Mouse (Mus musculus) kidney, postnatal 25 days (tissue): ENCODE data around the gene Vipas39.
A peak's percentile ranks its signal among the peaks of the same experiment; 100 is the strongest.
"Not testable (repeated sequence)": the region's sequence is repeated elsewhere in the genome, so short reads cannot be mapped to it uniquely, and the experiment has no call there.

ENCODE experiments used
- DNase-seq, 2 experiments: peaks; one replicate each; pipeline ENCODE4 v3.0.0; 2021; ENCODE audit warnings: mixed read lengths in 2 of 2

The Vipas39 gene

GRCm38 (mm10) chr12:87266827-87267603, 959 bp upstream of the Vipas39 start:
- peak in 1 of 2 experiments; percentile 10 for DNase-seq

- DNase-seq, result no peak
Measured at GRCm38 (mm10) chr12:87265444-87265843, 612 bp downstream of the Vipas39 start.

DNA sequence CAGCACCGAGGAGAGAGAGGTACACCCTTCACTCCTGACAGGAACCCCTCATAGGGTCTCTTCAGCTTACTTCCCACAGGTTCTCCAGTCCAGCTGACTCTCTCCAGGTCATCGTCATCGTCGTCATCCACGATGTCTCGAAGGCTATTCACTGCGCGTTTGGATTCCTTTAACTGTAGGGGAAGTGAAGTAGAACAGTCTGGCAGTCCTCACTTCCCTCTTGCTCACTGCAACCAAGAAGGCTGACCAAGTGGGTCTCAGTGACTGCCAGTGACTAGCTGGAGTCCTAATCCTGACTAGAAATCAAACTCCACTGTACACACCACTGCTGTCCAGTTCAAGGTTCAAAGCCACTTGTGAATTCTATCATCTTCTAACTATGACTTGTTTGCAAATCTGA, 5.5 kb downstream of the Vipas39 start:
- DNase-seq, result no peak

DNA sequence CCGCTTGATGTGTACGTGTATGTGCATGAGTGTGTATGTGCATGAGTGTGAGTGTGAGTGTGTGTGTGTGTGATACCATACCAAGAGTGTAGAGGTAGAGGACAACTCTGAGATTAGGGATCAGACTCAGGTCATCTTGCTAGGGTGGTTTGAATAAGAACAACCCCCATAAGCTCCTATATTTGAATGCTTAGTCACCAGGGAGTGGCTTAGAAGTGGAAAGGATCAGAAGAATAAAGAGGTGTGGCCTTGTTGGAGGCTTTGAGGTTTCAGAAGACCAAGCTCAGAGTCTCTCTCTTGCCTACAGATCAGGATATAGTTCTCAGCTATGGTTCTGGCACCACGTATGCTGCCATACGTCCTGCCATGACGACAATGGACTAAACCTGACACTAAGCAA, 9.4 kb downstream of the Vipas39 start:
- no peak for DNase-seq

- no peak for DNase-seq
Measured at GRCm38 (mm10) chr12:87253878-87254277, 12.2 kb downstream of the Vipas39 start.

DNA sequence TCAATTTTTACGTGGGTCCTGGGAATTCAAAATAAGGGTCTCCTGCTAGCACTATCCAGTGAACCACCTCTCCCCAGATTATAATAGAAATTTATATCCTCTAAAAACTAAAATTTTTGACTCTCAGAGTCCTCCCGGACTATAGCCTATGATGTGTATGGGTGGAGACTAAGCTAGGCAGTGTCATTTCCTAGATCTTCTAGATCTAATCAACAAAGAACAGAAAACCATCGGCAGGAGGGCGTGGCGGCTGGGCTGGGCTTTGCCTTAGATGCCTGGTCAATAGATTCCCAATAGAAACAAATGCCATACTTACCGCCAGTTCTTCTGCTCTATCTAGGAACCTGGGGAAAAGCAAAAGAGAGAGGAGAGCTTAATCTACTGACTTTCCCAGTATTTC, 15.9 kb downstream of the Vipas39 start:
- no peak for DNase-seq

DNA sequence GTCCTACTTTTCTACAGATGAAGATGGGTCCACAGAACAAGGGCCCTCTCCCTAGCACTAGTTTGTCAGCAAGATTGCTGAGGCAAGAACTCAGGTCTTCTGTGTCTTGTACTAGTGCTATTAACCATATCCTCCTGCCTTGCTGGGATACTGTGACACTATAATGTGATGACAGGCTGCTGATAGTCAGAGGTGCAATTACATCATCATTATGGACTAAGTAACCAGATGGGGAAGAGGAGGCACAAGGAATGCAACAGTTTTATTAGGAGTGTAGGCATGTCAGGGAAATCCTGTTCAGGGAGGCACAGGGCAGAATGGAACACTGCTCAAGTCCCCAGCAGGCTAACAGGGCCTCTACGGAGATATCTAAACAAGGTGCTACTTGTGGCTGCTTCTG, 27.4 kb downstream of the Vipas39 start, which contains the start of gene Noxred1:
TSS of gene Noxred1 (minus strand) at position 101 of the 400 bp plus-strand sequence.
- no peak for DNase-seq

DNA sequence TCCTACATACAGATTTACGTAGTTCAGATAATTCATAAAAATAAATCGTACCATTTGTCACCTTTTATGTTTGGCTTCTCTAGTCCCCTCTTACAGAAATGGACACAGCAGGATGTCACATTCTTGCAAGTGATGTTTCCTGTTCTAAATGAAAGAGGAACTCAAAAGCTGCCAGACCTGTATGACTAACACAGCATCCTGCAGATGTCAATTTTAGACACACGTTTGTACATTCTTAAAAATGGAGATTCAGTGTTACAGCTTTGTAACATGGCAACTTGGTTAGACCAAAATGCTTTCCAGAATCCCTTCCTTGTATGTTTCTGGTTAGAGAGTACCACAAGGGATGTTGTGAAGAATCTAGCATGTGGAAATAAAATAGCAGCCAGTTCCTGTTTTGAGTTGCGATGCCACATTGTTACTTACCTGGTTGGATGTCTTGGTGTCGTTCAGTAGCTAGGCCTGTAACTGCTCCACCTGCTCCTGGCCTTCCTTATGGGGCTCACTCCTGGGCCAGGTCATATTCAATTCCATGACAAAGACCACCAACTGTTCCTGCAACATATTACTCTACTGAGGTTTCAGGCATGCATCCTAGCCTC, 29.1 kb downstream of the Vipas39 start:
- no peak for DNase-seq

GRCm38 (mm10) chr12:87230379-87230895, 35.6 kb downstream of the Vipas39 start:
- no peak for DNase-seq

DNA sequence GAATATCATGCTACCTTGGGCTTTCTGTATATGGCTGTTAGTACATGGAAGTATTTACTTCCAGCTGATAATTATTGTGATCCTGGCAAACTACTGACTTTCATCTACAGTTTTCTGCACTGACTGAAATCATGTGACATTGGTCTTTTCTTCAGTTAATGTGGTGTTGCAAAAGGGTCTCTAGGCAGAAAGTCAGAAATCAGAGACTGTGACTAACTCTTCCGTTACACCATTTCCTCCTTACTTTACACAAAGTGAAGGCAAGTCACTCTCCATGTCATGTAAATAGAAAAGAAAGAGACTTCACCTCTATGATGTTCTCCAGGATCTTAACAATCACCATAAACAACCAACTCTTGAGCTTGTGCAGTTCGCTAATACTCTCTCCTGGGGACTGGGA, 36.4 kb downstream of the Vipas39 start:
- DNase-seq, result no peak

DNA sequence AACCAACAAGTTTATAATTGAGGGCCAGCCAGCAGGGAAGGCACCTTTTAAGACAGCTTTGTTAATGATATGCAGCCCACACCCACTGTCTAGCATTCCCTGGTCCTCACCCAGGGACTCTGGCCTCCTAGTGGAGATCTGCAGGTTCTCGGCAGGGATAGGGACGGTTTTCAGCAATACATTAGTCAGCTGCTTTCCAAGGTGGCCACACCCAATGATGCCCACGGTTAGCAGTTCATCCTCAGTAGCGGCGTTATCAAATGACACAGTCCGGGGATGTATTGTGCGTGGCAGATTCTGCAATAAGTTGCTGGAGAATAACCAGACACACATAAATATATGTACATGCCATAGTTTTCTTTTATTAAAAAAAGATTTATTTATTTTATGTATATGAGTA, 39.3 kb downstream of the Vipas39 start:
- DNase-seq, result no peak

DNA sequence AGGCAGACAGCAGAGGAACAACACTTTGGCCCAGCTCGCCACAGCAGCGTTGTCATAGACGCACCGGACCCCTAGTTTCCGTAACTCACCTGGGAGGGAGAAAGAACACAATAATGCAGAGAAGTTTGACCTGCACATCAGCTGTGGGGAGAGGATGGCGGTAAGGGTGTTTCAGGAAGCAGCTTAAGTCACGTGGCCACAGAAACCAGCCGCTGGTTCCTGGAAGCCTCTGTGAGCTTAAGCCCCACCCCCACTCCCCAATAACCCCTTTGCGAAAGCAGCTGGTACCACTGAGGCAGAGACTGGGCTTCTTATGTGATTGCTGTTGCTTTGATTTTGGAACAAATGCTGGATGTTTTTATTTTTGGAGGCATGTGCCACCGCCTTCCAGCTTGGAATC, 41.1 kb downstream of the Vipas39 start:
- DNase-seq, result no peak

DNA sequence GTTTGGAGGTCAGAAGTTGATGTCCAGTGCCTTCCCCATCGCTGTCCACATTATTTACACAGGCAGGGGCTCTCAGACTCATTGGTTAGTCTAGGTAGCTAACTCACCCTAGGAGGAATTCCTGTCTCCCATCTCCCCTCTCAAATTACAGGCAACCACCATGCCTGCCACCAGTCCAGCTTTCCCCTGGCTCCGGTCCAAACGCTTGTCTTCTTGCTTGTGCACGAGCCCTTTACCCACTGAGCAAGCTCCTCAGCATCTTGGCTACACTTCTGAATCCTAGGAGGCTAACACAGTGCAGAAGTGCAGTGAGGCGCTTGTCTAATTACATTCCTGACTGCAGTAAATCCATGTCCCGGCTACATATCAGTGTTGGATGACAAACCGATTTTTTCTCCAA, 46.7 kb downstream of the Vipas39 start:
- peak in 1 of 2 experiments; percentile 20 for DNase-seq

- no peak for DNase-seq
Measured at GRCm38 (mm10) chr12:87217596-87217995, 48.5 kb downstream of the Vipas39 start.

DNA sequence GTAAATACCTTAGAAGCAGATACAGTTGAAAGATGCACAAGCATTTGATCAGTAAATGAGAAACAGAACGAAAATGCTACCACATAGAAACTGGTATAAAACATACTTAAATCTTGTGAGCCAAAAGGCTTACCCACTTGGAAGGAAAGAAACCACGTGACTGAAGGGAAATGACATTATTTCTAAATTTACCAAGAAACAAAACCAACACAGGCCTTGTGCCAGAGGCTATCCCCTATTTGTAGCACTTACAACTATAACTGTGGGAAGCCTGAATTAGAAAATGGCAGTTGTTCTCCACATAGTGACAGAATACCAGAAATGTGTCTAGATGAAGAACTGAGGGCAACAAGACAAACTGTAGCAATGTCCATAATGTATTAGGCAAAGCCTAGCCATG, 50.0 kb downstream of the Vipas39 start:
- no peak for DNase-seq

DNA sequence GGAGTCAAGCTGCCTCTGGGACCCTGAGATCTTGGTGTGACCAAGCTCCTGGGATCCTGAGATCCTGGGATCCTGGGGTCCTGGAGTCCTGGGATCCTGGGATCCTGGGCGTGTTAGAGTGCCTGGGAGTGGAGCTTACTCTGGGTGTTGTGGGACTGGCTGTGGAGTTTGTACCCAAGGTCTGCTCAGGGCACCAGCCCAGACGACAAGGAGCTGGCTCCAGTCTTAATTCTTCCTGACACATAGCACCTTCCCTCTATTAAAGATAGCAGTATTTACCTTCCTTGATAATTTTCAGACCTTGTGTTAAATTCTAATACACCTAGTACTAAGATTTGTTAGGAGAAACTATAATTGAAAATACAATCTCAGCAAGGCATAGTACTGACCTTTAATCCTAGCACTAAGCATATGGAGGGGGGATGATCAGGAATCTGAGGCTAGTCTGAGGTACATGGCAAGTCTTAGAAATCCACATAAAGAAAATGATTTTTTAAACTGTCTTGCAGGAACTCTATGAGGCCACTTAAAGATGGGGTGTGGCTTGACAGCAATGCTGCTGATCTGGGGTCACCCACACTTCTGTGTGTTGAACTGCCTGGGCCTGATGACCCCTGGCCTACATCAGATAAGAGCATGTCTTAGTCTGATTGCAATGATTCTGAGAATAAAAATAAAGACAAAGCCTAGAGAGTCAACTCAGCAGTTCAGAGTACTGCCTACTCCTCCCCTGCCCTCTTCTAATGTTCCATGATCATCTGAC, 53.0 kb downstream of the Vipas39 start:
- DNase-seq, result no peak

- DNase-seq, result not testable (repeated sequence)
Measured at GRCm38 (mm10) chr12:87205789-87206188, 60.3 kb downstream of the Vipas39 start.

- DNase-seq, result no peak
Measured at GRCm38 (mm10) chr12:87201694-87202093, 64.4 kb downstream of the Vipas39 start.

DNA sequence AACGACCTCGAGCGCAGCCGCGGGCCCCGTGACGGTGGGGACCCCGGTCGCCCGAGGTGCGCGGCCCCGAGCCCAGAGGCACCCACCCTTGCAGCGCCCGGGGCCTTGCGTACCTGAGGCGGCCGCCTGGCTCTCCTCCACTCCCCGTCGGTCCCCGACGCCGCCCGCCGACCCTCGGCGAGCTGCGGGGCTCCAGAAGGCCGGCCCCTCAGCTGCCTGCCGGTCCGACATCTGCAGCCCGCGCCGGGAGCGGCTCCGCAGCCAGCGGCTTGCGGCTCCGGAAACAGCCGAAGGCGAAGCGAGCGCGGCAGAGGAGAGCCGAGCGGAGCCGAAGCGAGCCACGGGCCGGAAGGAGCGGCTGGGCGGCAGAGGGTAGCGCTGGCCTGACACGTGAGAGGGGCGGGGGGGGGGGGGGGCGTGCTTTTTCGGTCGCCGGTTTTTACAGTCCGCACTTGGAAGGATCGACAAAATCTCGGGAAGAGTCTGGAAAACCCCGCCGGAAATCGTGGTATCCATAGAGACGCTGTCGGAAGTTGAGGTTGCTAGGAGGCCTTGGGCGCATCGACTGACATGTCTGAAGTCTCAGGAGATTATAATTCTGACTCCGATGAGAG, 66.0 kb downstream of the Vipas39 start, which contains the start of gene Tmed8:
TSS of gene Tmed8 (minus strand) at position 482 of the 614 bp plus-strand sequence.
- peak; percentile 78 to 91 for DNase-seq

DNA sequence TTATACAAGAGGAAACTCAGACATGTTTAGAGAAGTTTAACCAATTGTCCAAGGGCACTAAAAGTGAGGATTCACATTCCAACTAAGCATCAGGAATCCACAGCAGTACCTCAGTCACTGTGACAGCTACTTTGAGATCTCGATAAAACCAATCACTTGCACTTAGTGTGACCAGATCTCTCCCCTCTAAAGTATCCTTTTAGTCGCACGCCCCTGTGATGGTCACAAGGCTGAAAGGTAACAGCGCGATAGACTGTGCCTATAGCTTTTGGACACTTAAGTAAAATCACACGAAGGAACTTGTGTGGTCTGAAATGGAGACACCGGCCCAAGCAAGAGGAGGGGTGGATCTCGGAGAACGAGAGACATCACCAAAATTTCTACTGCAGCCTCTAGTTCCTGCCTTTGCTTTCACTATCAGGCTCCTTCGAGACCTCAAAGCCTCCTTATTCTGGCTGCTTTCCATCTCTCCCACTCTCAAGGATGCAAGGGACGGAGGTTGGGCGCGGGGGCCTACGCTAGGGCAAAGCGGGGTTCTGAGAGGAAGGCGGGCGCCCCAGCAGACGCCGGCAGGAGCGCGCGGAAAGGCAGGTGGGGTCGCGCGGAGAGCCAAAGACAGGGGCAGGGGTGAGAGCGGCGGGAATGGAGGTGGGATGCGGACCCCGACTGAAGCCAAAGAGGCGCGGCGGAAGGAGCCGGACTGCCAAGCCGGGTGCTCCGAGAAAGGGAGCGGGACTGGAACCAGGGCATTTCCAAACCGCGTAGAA, 66.7 kb downstream of the Vipas39 start, which contains the start of gene Samd15:
TSS of gene Samd15 (plus strand) at position 518 of the 767 bp plus-strand sequence.
- DNase-seq, result peak; percentile 21 to 54

DNA sequence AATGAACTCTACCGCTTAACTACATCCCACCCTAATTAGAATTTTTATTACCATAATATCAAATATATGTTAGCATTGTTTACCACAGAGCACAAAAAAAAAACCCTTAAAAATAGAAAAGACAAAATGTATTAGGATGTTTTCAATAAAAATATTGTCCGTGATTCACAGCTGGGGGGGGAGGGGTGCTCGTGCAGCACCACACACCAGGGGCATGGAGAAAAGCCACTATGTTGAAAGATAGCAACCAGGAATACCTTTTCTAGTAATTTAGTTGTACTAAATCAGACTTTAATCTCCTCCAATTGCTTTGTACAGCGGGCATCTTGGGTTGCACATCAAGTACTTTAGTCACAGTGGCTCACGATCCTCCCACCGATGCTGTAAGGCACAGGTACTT, 67.3 kb downstream of the Vipas39 start:
- no peak for DNase-seq

- DNase-seq, result no peak
Measured at GRCm38 (mm10) chr12:87196310-87196709, 69.7 kb downstream of the Vipas39 start.
